Mouse (Mus musculus) CH12.LX (cell line): ENCODE data around the gene 4930503B20Rik.

Experiments used
- BHLHE40 ChIP-seq: IDR thresholded peaks from 2 replicates; pipeline ENCODE4 v1.6.1; 2011; ENCODE audit warnings: mild to moderate bottlenecking, low read depth, low read length, improper control_type of control experiment
- CTCF ChIP-seq, 2 experiments: IDR thresholded peaks in 1 of 2; conservative IDR thresholded peaks in 1 of 2; 2 replicates each; pipeline ENCODE4 v1.5.1; 2011 to 2012; ENCODE audit warnings: low read depth in 2 of 2, low read length in 2 of 2, improper control_type of control experiment in 1 of 2, inconsistent platforms in 1 of 2, mild to moderate bottlenecking in 1 of 2, moderate library complexity in 1 of 2
- MYC ChIP-seq: IDR thresholded peaks from 2 replicates; pipeline ENCODE4 v1.6.1; 2011; ENCODE audit warnings: low read depth, mild to moderate bottlenecking, improper control_type of control experiment, low read length
- POLR2A ChIP-seq: IDR thresholded peaks from 2 replicates; pipeline ENCODE4 v1.6.1; 2011; ENCODE audit warnings: low read depth, mild to moderate bottlenecking, improper control_type of control experiment, low read length
- ZC3H11A ChIP-seq: IDR thresholded peaks from 2 replicates; pipeline ENCODE4 v1.6.1; 2012; ENCODE audit warnings: low read depth, mild to moderate bottlenecking, inconsistent platforms, low read length, improper control_type of control experiment

- TF ChIP-seq POLR2A (no peak), CTCF (conservative IDR thresholded peaks at IDR 0.05 in 1 of 2, IDR thresholded peaks at IDR 0.05 in 1 of 2; ENCODE audit: low read depth in 2 of 2, low read length in 2 of 2) (no peak), BHLHE40 (no peak), MYC (no peak), ZC3H11A (no peak)
Measured at GRCm38 (mm10) chr3:146679646-146680045, 28.5 kb upstream of the 4930503B20Rik start.
